Mouse (Mus musculus) adrenal gland, postnatal 10 days (tissue): ENCODE measurements around the gene Mad1l1. TPM values are rescaled to one million over a fixed set of nuclear protein-coding genes. Genes with fewer than 3 reads are reported as not detected.
A peak's percentile ranks its signal among the peaks of the same experiment; 100 is the strongest.

Experiments
- DNase-seq: peaks from one replicate; pipeline ENCODE4 v3.0.0; 2021; ENCODE audit warnings: mixed read lengths
- total RNA-seq, 2 experiments: library from RNA; stranded (reverse); gene quantifications; 2 replicates each; pipeline ENCODE4 v1.2.3; 2021

The Mad1l1 gene
- total RNA-seq, 2 experiments from 2014 or later, result 20.3 to 22.3 TPM

GRCm38 (mm10) chr5:140093489-140093888 lies 227.9 kb downstream of the Mad1l1 start:
- DNase-seq, result no peak

GRCm38 (mm10) chr5:140091601-140092000 lies 229.8 kb downstream of the Mad1l1 start:
- DNase-seq, result no peak

GRCm38 (mm10) chr5:140089263-140089662 lies 232.1 kb downstream of the Mad1l1 start:
- no peak for DNase-seq

- DNase-seq, result no peak
Observed at GRCm38 (mm10) chr5:140087242-140087641, 234.1 kb downstream of the Mad1l1 start.

- DNase-seq, result no peak
Observed at GRCm38 (mm10) chr5:140084341-140084740, 237.0 kb downstream of the Mad1l1 start.

- DNase-seq, result no peak
Observed at GRCm38 (mm10) chr5:140083911-140084310, 237.4 kb downstream of the Mad1l1 start.

- DNase-seq, result no peak
Observed at GRCm38 (mm10) chr5:140082204-140082812, 239.0 kb downstream of the Mad1l1 start.

GRCm38 (mm10) chr5:140081084-140081483 lies 240.3 kb downstream of the Mad1l1 start:
- no peak for DNase-seq

- DNase-seq, result peak; percentile 33
Observed at GRCm38 (mm10) chr5:140079511-140079910, 241.8 kb downstream of the Mad1l1 start.

- no peak for DNase-seq
Observed at GRCm38 (mm10) chr5:140078406-140078805, 242.9 kb downstream of the Mad1l1 start.

GRCm38 (mm10) chr5:140076438-140076837 lies 244.9 kb downstream of the Mad1l1 start:
- DNase-seq, result no peak

- DNase-seq, result no peak
Observed at GRCm38 (mm10) chr5:140073671-140074116, 247.7 kb downstream of the Mad1l1 start.

GRCm38 (mm10) chr5:140073148-140073670 lies 248.1 kb downstream of the Mad1l1 start:
- DNase-seq, result no peak

GRCm38 (mm10) chr5:140068506-140068905 lies 252.8 kb downstream of the Mad1l1 start:
- peak; percentile 74 for DNase-seq

- no peak for DNase-seq
Observed at GRCm38 (mm10) chr5:140068051-140068450, 253.3 kb downstream of the Mad1l1 start.

GRCm38 (mm10) chr5:140066769-140067168 lies 254.6 kb downstream of the Mad1l1 start:
- no peak for DNase-seq

GRCm38 (mm10) chr5:140066281-140066680 lies 255.1 kb downstream of the Mad1l1 start:
- no peak for DNase-seq

GRCm38 (mm10) chr5:140065281-140065945 lies 255.9 kb downstream of the Mad1l1 start:
- peak; percentile 68 for DNase-seq

- no peak for DNase-seq
Observed at GRCm38 (mm10) chr5:140064521-140064920, 256.8 kb downstream of the Mad1l1 start.

- DNase-seq, result no peak
Observed at GRCm38 (mm10) chr5:140062828-140063227, 258.5 kb downstream of the Mad1l1 start.

GRCm38 (mm10) chr5:140062316-140062715 lies 259.0 kb downstream of the Mad1l1 start:
- no peak for DNase-seq

GRCm38 (mm10) chr5:140061296-140061879 lies 260.0 kb downstream of the Mad1l1 start:
- peak; percentile 39 for DNase-seq

GRCm38 (mm10) chr5:140056291-140056690 lies 265.1 kb downstream of the Mad1l1 start:
- peak; percentile 35 for DNase-seq
